Mouse (Mus musculus) heart, embryonic 16.5 days (tissue): Measurements from ENCODE around the gene D430041D05Rik. TPM values are rescaled to one million over a fixed set of nuclear protein-coding genes. Genes with fewer than 3 reads are reported as not detected.

ENCODE experiments used
- ATAC-seq: fragments of 200-750 bp; cut with Nextera tagmentation; replicated peaks from 2 replicates; pipeline ENCODE4 v1.8.0; 2017; ENCODE audit warnings: moderate number of reproducible peaks; ENCODE audit not compliant: insufficient read depth, low FRiP score; ENCODE audit errors: extremely low read depth
- H3K27ac ChIP-seq: fragments of 300-500 bp; sonication (generic); 2 replicates; pipeline ENCODE4 v1.5.1; 2014; ENCODE audit warnings: mild to moderate bottlenecking, low read length, control low read depth, moderate library complexity
- H3K27me3 ChIP-seq: fragments of 300-500 bp; sonication (generic); 2 replicates; pipeline ENCODE4 v1.6.1; 2014; ENCODE audit warnings: low read length, mixed read lengths; ENCODE audit not compliant: control insufficient read depth, insufficient read depth
- H3K36me3 ChIP-seq: fragments of 300-500 bp; sonication (generic); 2 replicates; pipeline ENCODE4 v1.6.1; 2014; ENCODE audit not compliant: control insufficient read depth, insufficient read depth
- H3K4me1 ChIP-seq: fragments of 300-500 bp; sonication (generic); 2 replicates; pipeline ENCODE4 v1.6.1; 2014; ENCODE audit warnings: low read length, mixed read lengths; ENCODE audit not compliant: control insufficient read depth, insufficient read depth
- H3K4me2 ChIP-seq: fragments of 300-500 bp; sonication (generic); 2 replicates; pipeline ENCODE4 v1.6.1; 2014; ENCODE audit warnings: low read depth, mild to moderate bottlenecking, control low read depth, low read length
- H3K4me3 ChIP-seq: fragments of 300-500 bp; sonication (generic); 2 replicates; pipeline ENCODE4 v1.5.1; 2014; ENCODE audit warnings: mild to moderate bottlenecking, control low read depth, low read length
- H3K9ac ChIP-seq: fragments of 300-500 bp; sonication (generic); 2 replicates; pipeline ENCODE4 v1.6.1; 2014; ENCODE audit warnings: low read length, control low read depth
- H3K9me3 ChIP-seq: fragments of 300-500 bp; sonication (generic); replicated peaks from 2 replicates; pipeline ENCODE4 v1.6.1; 2016; ENCODE audit warnings: low read length; ENCODE audit not compliant: control insufficient read depth
- WGBS: fragments of 180-500 bp; shearing (Covaris S2); extraction: QIAGEN DNeasy Blood & Tissue Kit; methylation state at CpG from one replicate; pipeline ENCODE4 v1.1.7; 2014; 5-methylcytosine and 5-hydroxymethylcytosine counted together
- polyA plus RNA-seq: library from polyadenylated mRNA; unstranded; fragments of >200 nt; fragmentation: Nextera tagmentation; extraction: Ambion mirVana; gene quantifications from 2 replicates; pipeline ENCODE4 v1.2.1, GENCODE M21; 2015

The D430041D05Rik gene
- polyA plus RNA-seq, 1 experiment from 2014 or later, result 0.20 TPM

- WGBS, result 87% methylated on average over 9 of the region's 9 CpGs
- no peak overlapping the region for H3K9ac ChIP-seq
- no peak for ATAC-seq
These were observed 155.9 kb downstream of the D430041D05Rik start for GRCm38 (mm10) chr2:104254944-104255343.

GRCm38 (mm10) chr2:104253341-104253740 is 157.5 kb downstream of the D430041D05Rik start:
- H3K4me3 ChIP-seq, result no peak overlapping the region
- no peak overlapping the region for H3K9ac ChIP-seq
- H3K36me3 ChIP-seq, result no peaks in the 10 kb centered on the region
- H3K4me1 ChIP-seq, result no peaks in the 10 kb centered on the region
- no peak overlapping the region for H3K27ac ChIP-seq
- no peaks in the 10 kb centered on the region for H3K27me3 ChIP-seq
- no peak overlapping the region for H3K4me2 ChIP-seq
- no peaks in the 10 kb centered on the region for H3K9me3 ChIP-seq
- no peak for ATAC-seq
- WGBS, result 95% methylated on average over 4 of the region's 4 CpGs

More at GRCm38 (mm10) chr2:104254944-104255343, 155.9 kb downstream of the D430041D05Rik start:
- H3K4me2 ChIP-seq, result no peak overlapping the region
- no peaks in the 10 kb centered on the region for H3K9me3 ChIP-seq
- H3K36me3 ChIP-seq, result no peaks in the 10 kb centered on the region
- H3K4me3 ChIP-seq, result no peak overlapping the region
- no peaks in the 10 kb centered on the region for H3K4me1 ChIP-seq
- no peaks in the 10 kb centered on the region for H3K27me3 ChIP-seq
- no peak overlapping the region for H3K27ac ChIP-seq

GRCm38 (mm10) chr2:104251647-104252046 is 159.2 kb downstream of the D430041D05Rik start:
- 49% methylated on average over 4 of the region's 4 CpGs for WGBS
- H3K9ac ChIP-seq, result no peak overlapping the region
- no peak overlapping the region for H3K27ac ChIP-seq
- no peaks in the 10 kb centered on the region for H3K36me3 ChIP-seq
- H3K4me2 ChIP-seq, result no peak overlapping the region
- no peak for ATAC-seq
- H3K4me1 ChIP-seq, result no peaks in the 10 kb centered on the region
- H3K4me3 ChIP-seq, result no peak overlapping the region
- no peaks in the 10 kb centered on the region for H3K27me3 ChIP-seq
- H3K9me3 ChIP-seq, result no peaks in the 10 kb centered on the region

DNA sequence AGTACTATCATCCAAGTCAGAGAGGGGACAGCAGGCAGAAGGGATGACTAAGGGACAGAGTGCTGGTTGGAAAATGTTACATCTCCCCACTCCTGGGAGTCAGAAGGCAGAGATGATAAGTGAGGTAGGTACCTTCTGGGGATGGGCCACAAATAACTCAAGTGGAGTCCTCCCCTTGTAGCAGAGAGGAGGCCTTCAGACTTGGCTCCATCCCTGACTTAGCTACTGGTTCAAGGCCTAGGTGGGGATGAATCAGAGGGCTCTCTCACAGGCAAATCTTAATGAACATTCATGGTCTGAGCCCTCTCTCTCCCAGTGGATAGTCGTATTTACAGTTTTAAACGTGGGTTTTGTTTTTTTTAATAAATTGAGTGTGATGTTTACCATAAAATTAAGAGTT is 161.0 kb downstream of the D430041D05Rik start:
- WGBS, result 62% methylated on average over 2 of the region's 2 CpGs
- Histone ChIP-seq H3K4me3 (no peak overlapping the region), H3K27ac (no peak overlapping the region), H3K4me1 (no peaks in the 10 kb centered on the region), H3K27me3 (no peaks in the 10 kb centered on the region), H3K4me2 (no peak overlapping the region), H3K9me3 (no peaks in the 10 kb centered on the region), H3K36me3 (no peaks in the 10 kb centered on the region), H3K9ac (no peak overlapping the region)
- no peak for ATAC-seq

- 81% methylated on average over 4 of the region's 4 CpGs for WGBS
- Histone ChIP-seq H3K27me3 (no peaks in the 10 kb centered on the region), H3K4me3 (no peak overlapping the region), H3K27ac (no peak overlapping the region), H3K4me1 (no peaks in the 10 kb centered on the region), H3K9ac (no peak overlapping the region), H3K9me3 (no peaks in the 10 kb centered on the region), H3K36me3 (no peaks in the 10 kb centered on the region), H3K4me2 (no peak overlapping the region)
- ATAC-seq, result no peak
These were observed 164.0 kb downstream of the D430041D05Rik start for GRCm38 (mm10) chr2:104246851-104247250.

DNA sequence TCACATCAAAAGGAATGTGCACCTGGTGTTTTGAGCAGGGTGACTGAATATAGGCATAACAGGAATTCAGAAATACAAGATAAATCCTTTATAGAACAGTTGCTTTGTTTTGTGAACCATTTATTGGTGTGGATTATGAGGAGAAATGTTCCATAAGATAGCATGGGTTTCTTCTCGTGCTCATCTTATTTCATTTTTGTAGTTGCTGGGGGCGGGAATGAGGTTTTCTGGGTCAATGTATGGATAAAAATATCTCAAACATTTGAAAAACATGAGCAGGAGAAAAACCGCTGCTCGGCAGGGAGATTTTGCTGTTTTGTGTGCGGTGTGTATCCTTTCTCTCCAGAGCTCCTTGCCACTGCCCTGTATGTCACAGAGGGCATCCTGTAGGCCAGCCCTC is 168.8 kb downstream of the D430041D05Rik start:
- WGBS, result 83% methylated on average over 5 of the region's 5 CpGs
- Histone ChIP-seq H3K9me3 (no peaks in the 10 kb centered on the region), H3K9ac (no peak overlapping the region), H3K4me1 (no peaks in the 10 kb centered on the region), H3K36me3 (no peaks in the 10 kb centered on the region), H3K27me3 (no peaks in the 10 kb centered on the region), H3K27ac (no peak overlapping the region), H3K4me3 (no peak overlapping the region), H3K4me2 (no peak overlapping the region)
- no peak for ATAC-seq

- 49% methylated on average over 4 of the region's 4 CpGs for WGBS
- H3K27me3 ChIP-seq, result no peaks in the 10 kb centered on the region
- H3K9me3 ChIP-seq, result no peaks in the 10 kb centered on the region
- no peak for ATAC-seq
- no peak overlapping the region for H3K4me3 ChIP-seq
- H3K4me2 ChIP-seq, result no peak overlapping the region
- H3K4me1 ChIP-seq, result no peaks in the 10 kb centered on the region
- no peak overlapping the region for H3K27ac ChIP-seq
- no peaks in the 10 kb centered on the region for H3K36me3 ChIP-seq
- H3K9ac ChIP-seq, result no peak overlapping the region
These were observed 173.7 kb downstream of the D430041D05Rik start for GRCm38 (mm10) chr2:104237141-104237540.

GRCm38 (mm10) chr2:104230444-104230843 is 180.4 kb downstream of the D430041D05Rik start:
- H3K36me3 ChIP-seq, result no peaks in the 10 kb centered on the region
- 57% methylated on average over 2 of the region's 2 CpGs for WGBS
- H3K27me3 ChIP-seq, result no peaks in the 10 kb centered on the region
- H3K27ac ChIP-seq, result no peak overlapping the region
- no peak overlapping the region for H3K9ac ChIP-seq
- ATAC-seq, result no peak
- no peak overlapping the region for H3K4me3 ChIP-seq
- H3K4me2 ChIP-seq, result no peak overlapping the region
- no peaks in the 10 kb centered on the region for H3K4me1 ChIP-seq
- H3K9me3 ChIP-seq, result no peaks in the 10 kb centered on the region

GRCm38 (mm10) chr2:104226057-104226456 is 184.8 kb downstream of the D430041D05Rik start:
- WGBS, result 78% methylated on average over 4 of the region's 4 CpGs
- Histone ChIP-seq H3K27me3 (no peaks in the 10 kb centered on the region; the same call in 1 of the 2 replicates), H3K27ac (no peak overlapping the region), H3K9me3 (no peaks in the 10 kb centered on the region), H3K36me3 (no peaks in the 10 kb centered on the region), H3K9ac (no peak overlapping the region), H3K4me2 (no peak overlapping the region), H3K4me3 (no peak overlapping the region), H3K4me1 (no peaks in the 10 kb centered on the region)
- ATAC-seq, result no peak
